Mouse (Mus musculus): Measurements from ENCODE around the gene Pcyt2. TPM values are rescaled to one million over a fixed set of nuclear protein-coding genes. Genes with fewer than 3 reads are reported as not detected.

Gene Pcyt2
- total and polyA plus RNA-seq, 3 experiments: 51.8 to 111 (median 55.6) TPM

- Histone ChIP-seq H3K27me3 (ENCODE audit: control insufficient read depth, insufficient read depth, low read length) (no peaks in the 10 kb centered on the region), H3K27ac (peak overlapping the region; percentile 95), H3K36me3 (ENCODE audit: control insufficient read depth, insufficient read depth, low read length) (no peaks in the 10 kb centered on the region), H3K79me2 (replicated peaks; ENCODE audit: control insufficient read depth, insufficient read depth, low read length) (0 out of 2 replicates have a peak, but pooled peaks cover 2% of the 10 kb centered on the region), H3K4me3 (peak overlapping the region; percentile 89), H3K9ac (ENCODE audit: low read depth, low read length) (peak overlapping the region; percentile 85), H3K4me1 (ENCODE audit: control insufficient read depth, insufficient read depth, low read length) (peaks cover 22% of the 10 kb centered on the region)
- intact Hi-C loops (cut with DNase I): loop anchor here (5.0 kb wide), 1 partner anchor 40 kb away; the partner anchor contains the start of gene Aspscr1
- 63% methylated on average over 4 of the region's 4 CpGs for WGBS
- TF ChIP-seq EP300 (IDR thresholded peaks at IDR 0.05; ENCODE audit: insufficient read depth, low read depth, low read length) (no peak), CTCF (IDR thresholded peaks at IDR 0.05) (no peak), POLR2A (IDR thresholded peaks at IDR 0.05; ENCODE audit: insufficient read depth, low read depth, low read length) (no peak)
- peak in 1 of 2 experiments; percentile 2 for DNase-seq
Observed at GRCm38 (mm10) chr11:120631726-120632448, 14.2 kb upstream of the Pcyt2 start.

- peak overlapping the region; percentile 69 for H3K27ac ChIP-seq
- no peak for DNase-seq
- no peaks in the 10 kb centered on the region for H3K27me3 ChIP-seq (ENCODE audit: control insufficient read depth, insufficient read depth, low read length)
- peaks cover 22% of the 10 kb centered on the region for H3K4me1 ChIP-seq (ENCODE audit: control insufficient read depth, insufficient read depth, low read length)
- H3K4me3 ChIP-seq: no peak overlapping the region
- 0 out of 2 replicates have a peak overlapping the region, but pooled peaks have one; percentile 5 for H3K9ac ChIP-seq (ENCODE audit: low read depth, low read length)
- TF ChIP-seq POLR2A (IDR thresholded peaks at IDR 0.05; ENCODE audit: insufficient read depth, low read depth, low read length) (no peak), CTCF (IDR thresholded peaks at IDR 0.05) (no peak), EP300 (IDR thresholded peaks at IDR 0.05; ENCODE audit: insufficient read depth, low read depth, low read length) (no peak)
- 25% methylated on average over 7 of the region's 7 CpGs for WGBS
- H3K79me2 ChIP-seq (replicated peaks; ENCODE audit: control insufficient read depth, insufficient read depth, low read length): peaks cover 4% of the 10 kb centered on the region; the same call in 1 of the 2 replicates
- no peaks in the 10 kb centered on the region for H3K36me3 ChIP-seq (ENCODE audit: control insufficient read depth, insufficient read depth, low read length)
- intact Hi-C loops (cut with DNase I): loop anchor here (5.0 kb wide), 1 partner anchor 41 kb away; the partner anchor contains the start of gene Aspscr1
Observed at GRCm38 (mm10) chr11:120630881-120631725, 13.4 kb upstream of the Pcyt2 start.

DNA sequence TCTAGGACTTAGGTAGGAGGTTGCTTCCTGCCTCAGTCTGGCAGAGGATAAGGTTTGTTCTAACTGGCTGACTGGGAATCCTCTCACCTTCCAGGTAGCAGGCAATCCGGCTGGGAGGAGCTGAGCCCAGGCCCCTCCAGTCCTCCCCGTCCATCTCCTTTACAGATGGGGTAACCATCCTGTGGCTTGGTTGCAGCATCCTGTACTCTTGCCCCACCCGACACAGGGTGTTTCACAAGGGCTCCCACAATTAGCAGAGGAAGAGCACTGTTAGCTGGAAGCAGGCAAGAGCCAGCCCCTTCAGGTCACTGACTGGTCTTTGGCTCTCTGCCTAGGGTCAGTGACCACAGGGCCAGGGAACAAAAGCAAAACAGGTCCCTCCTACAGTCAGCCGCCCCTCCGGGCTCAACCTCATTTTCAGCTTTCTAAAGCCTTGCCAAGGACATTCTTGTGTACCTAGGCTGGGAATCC, 12.7 kb upstream of the Pcyt2 start:
- intact Hi-C loops (cut with DNase I): loop anchor here (5.0 kb wide), 1 partner anchor 42 kb away; the partner anchor contains the start of gene Aspscr1
- Histone ChIP-seq H3K4me1 (ENCODE audit: control insufficient read depth, insufficient read depth, low read length) (peaks cover 23% of the 10 kb centered on the region), H3K27me3 (ENCODE audit: control insufficient read depth, insufficient read depth, low read length) (no peaks in the 10 kb centered on the region), H3K27ac (peak overlapping the region; percentile 69), H3K9ac (ENCODE audit: low read depth, low read length) (peak overlapping the region; percentile 7), H3K79me2 (replicated peaks; ENCODE audit: control insufficient read depth, insufficient read depth, low read length) (peaks cover 5% of the 10 kb centered on the region; the same call in 1 of the 2 replicates), H3K36me3 (ENCODE audit: control insufficient read depth, insufficient read depth, low read length) (no peaks in the 10 kb centered on the region), H3K4me3 (0 out of 2 replicates have a peak overlapping the region, but pooled peaks have one; percentile 3)
- peak; percentile 56 to 60 for DNase-seq
- TF ChIP-seq POLR2A (IDR thresholded peaks at IDR 0.05; ENCODE audit: insufficient read depth, low read depth, low read length): no peak
- WGBS: 19% methylated on average over 5 of the region's 5 CpGs

GRCm38 (mm10) chr11:120629911-120630310, 12.2 kb upstream of the Pcyt2 start:
- Histone ChIP-seq H3K9ac (ENCODE audit: low read depth, low read length) (peak overlapping the region; percentile 26), H3K27ac (peak overlapping the region; percentile 69), H3K79me2 (replicated peaks; ENCODE audit: control insufficient read depth, insufficient read depth, low read length) (peaks cover 5% of the 10 kb centered on the region; the same call in 1 of the 2 replicates), H3K4me1 (ENCODE audit: control insufficient read depth, insufficient read depth, low read length) (peaks cover 27% of the 10 kb centered on the region), H3K27me3 (ENCODE audit: control insufficient read depth, insufficient read depth, low read length) (no peaks in the 10 kb centered on the region), H3K36me3 (ENCODE audit: control insufficient read depth, insufficient read depth, low read length) (no peaks in the 10 kb centered on the region), H3K4me3 (0 out of 2 replicates have a peak overlapping the region, but pooled peaks have one; percentile 3)
- 0 out of 2 replicates have a peak, but pooled peaks have one; percentile 15 for TF ChIP-seq EP300 (IDR thresholded peaks at IDR 0.05; ENCODE audit: insufficient read depth, low read depth, low read length)
- no peak for TF ChIP-seq POLR2A (IDR thresholded peaks at IDR 0.05; ENCODE audit: insufficient read depth, low read depth, low read length)
- intact Hi-C loops (cut with DNase I): loop anchor here (5.0 kb wide), 1 partner anchor 42 kb away; the partner anchor contains the start of gene Aspscr1
- DNase-seq: peak; percentile 69 to 77
- 1% methylated on average over 7 of the region's 7 CpGs for WGBS

- H3K27me3 ChIP-seq (ENCODE audit: control insufficient read depth, insufficient read depth, low read length): no peaks in the 10 kb centered on the region
- no peaks in the 10 kb centered on the region for H3K36me3 ChIP-seq (ENCODE audit: control insufficient read depth, insufficient read depth, low read length)
- intact Hi-C loops (cut with DNase I): no loop called here
- no peak overlapping the region for H3K4me3 ChIP-seq
- peaks cover 27% of the 10 kb centered on the region for H3K4me1 ChIP-seq (ENCODE audit: control insufficient read depth, insufficient read depth, low read length)
- no peak for TF ChIP-seq CTCF (IDR thresholded peaks at IDR 0.05)
- peak; percentile 8; the same call in 1 of the 2 replicates for TF ChIP-seq POLR2A (IDR thresholded peaks at IDR 0.05; ENCODE audit: insufficient read depth, low read depth, low read length)
- DNase-seq: peak; percentile 56 to 67
- H3K9ac ChIP-seq (ENCODE audit: low read depth, low read length): peak overlapping the region; percentile 27; the same call in 1 of the 2 replicates
- 73% methylated on average over 23 of the region's 23 CpGs for WGBS
- H3K79me2 ChIP-seq (replicated peaks; ENCODE audit: control insufficient read depth, insufficient read depth, low read length): peaks cover 5% of the 10 kb centered on the region; the same call in 1 of the 2 replicates
- peak overlapping the region; percentile 69 for H3K27ac ChIP-seq
Observed at GRCm38 (mm10) chr11:120629341-120629730, 11.6 kb upstream of the Pcyt2 start.

Data from heart, adult 2 months (tissue).